Mouse (Mus musculus) E14TG2a.4 (cell line): ENCODE data around the gene Kcnh7.

ENCODE experiments used
- CTCF ChIP-seq: conservative IDR thresholded peaks from 2 replicates; pipeline ENCODE4 v1.5.1; 2014; ENCODE audit warnings: low read length
- NANOG ChIP-seq: IDR thresholded peaks from 2 replicates; pipeline ENCODE4 v1.6.1; 2014; ENCODE audit warnings: borderline replicate concordance, low read length, mixed read lengths
- POU5F1 ChIP-seq: IDR thresholded peaks from 2 replicates; pipeline ENCODE4 v1.6.1; 2014; ENCODE audit warnings: low read length, borderline replicate concordance

GRCm38 (mm10) chr2:62670301-62670700 is 513.8 kb downstream of the Kcnh7 start:
- TF ChIP-seq CTCF: no peak
- no peak for TF ChIP-seq POU5F1
- TF ChIP-seq NANOG: no peak
